Mouse (Mus musculus) neural tube, embryonic 11.5 days (tissue): ENCODE measurements around the gene Ip6k1. TPM values are rescaled to one million over a fixed set of nuclear protein-coding genes. Genes with fewer than 3 reads are reported as not detected.

Source experiments
- ATAC-seq: fragments of 200-750 bp; cut with Nextera tagmentation; 2 replicates; pipeline ENCODE4 v1.8.0; 2017; ENCODE audit warnings: moderate number of reproducible peaks, mild to moderate bottlenecking, moderate TSS enrichment, moderate library complexity; ENCODE audit not compliant: insufficient read depth, low FRiP score, low TSS enrichment
- DNase-seq: peaks from one replicate; pipeline ENCODE4 v3.0.0-alpha.2; 2015; ENCODE audit warnings: low spot score
- H3K27ac ChIP-seq: fragments of 300-500 bp; sonication (generic); 2 replicates; pipeline ENCODE4 v1.5.1; 2014; ENCODE audit warnings: low read depth, mild to moderate bottlenecking, low read length
- H3K27me3 ChIP-seq: fragments of 300-500 bp; sonication (generic); 2 replicates; pipeline ENCODE4 v1.6.1; 2014; ENCODE audit warnings: mild to moderate bottlenecking, low read length, mixed read lengths; ENCODE audit not compliant: control insufficient read depth, insufficient read depth
- H3K36me3 ChIP-seq: fragments of 300-500 bp; sonication (generic); 2 replicates; pipeline ENCODE4 v1.6.1; 2014; ENCODE audit warnings: mild to moderate bottlenecking, low read length, moderate library complexity, mixed read lengths; ENCODE audit not compliant: control insufficient read depth, insufficient read depth
- H3K4me1 ChIP-seq: fragments of 300-500 bp; sonication (generic); 2 replicates; pipeline ENCODE4 v1.6.1; 2014; ENCODE audit warnings: low read length, mixed read lengths; ENCODE audit not compliant: control insufficient read depth, insufficient read depth
- H3K4me2 ChIP-seq: fragments of 300-500 bp; sonication (generic); 2 replicates; pipeline ENCODE4 v1.6.1; 2014; ENCODE audit warnings: low read depth, mild to moderate bottlenecking, moderate library complexity
- H3K4me3 ChIP-seq: fragments of 300-500 bp; sonication (generic); 2 replicates; pipeline ENCODE4 v1.5.1; 2014; ENCODE audit warnings: low read depth, low read length
- H3K9ac ChIP-seq: fragments of 300-500 bp; sonication (generic); 2 replicates; pipeline ENCODE4 v1.6.1; 2014; ENCODE audit warnings: mild to moderate bottlenecking, low read length
- H3K9me3 ChIP-seq: fragments of 300-500 bp; sonication (generic); 2 replicates; pipeline ENCODE4 v1.6.1; 2016; ENCODE audit warnings: low read length; ENCODE audit not compliant: control insufficient read depth
- WGBS: fragments of 180-500 bp; shearing (Covaris S2); extraction: QIAGEN DNeasy Blood & Tissue Kit; methylation state at CpG from one replicate; pipeline ENCODE4 v1.1.7; 2014; 5-methylcytosine and 5-hydroxymethylcytosine counted together
- polyA plus RNA-seq: library from polyadenylated mRNA; unstranded; fragments of >200 nt; fragmentation: Nextera tagmentation; extraction: Ambion mirVana; gene quantifications from 2 replicates; pipeline ENCODE4 v1.2.1, GENCODE M21; 2014

The Ip6k1 gene
- polyA plus RNA-seq, 1 experiment from 2014 or later = 45.7 TPM

DNA sequence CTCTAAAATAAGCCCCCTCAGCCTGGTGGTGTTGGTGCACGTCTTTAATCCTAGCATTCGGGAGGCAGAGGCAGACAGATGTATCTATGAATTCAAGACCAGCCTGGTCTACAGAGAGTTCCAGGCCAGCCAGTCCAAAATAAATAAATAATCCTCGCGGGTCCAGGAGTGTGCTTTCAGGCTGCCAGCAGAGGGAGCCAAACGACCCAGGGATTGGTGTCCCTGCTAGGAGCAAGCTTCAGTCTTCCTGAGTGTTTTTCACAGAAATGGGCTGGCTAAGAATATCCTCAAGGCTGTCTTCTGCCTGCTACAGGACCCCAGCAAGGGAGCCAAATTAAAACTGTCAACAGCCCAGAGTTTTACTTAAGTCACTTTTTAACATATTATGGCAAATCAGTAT lies 38.6 kb upstream of the Ip6k1 start:
- H3K9me3 ChIP-seq = no peaks in the 10 kb centered on the region
- H3K4me2 ChIP-seq = no peak overlapping the region
- no peak overlapping the region for H3K9ac ChIP-seq
- peak; percentile 83 for DNase-seq
- peaks cover 4% of the 10 kb centered on the region for H3K36me3 ChIP-seq
- H3K4me3 ChIP-seq = no peak overlapping the region
- no peaks in the 10 kb centered on the region for H3K27me3 ChIP-seq
- H3K4me1 ChIP-seq = no peaks in the 10 kb centered on the region
- no peak overlapping the region for H3K27ac ChIP-seq
- WGBS = 27% methylated on average over 5 of the region's 5 CpGs
- no peak for ATAC-seq

DNA sequence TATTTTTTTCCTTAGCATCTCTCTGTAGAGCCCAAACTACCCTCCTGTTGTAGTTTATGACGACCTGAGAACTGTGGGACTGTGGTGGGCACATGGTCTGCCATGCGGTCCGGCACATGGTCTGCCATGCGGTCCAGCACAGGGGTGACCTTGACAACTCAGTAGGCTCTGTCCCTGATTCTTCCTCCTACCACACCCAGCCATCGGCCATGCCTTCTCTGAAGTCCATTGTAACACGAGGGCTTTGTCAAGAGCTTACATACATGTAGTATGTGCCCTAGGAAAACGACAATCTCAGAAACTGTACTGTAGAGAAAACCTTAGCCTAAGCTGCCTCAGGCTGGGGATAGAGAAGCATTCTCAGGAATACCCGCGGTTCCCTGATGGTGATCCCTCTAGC lies 37.6 kb upstream of the Ip6k1 start:
- Histone ChIP-seq H3K4me1 (no peaks in the 10 kb centered on the region), H3K27ac (no peak overlapping the region), H3K4me2 (no peak overlapping the region), H3K4me3 (no peak overlapping the region), H3K27me3 (no peaks in the 10 kb centered on the region), H3K9me3 (no peaks in the 10 kb centered on the region), H3K9ac (no peak overlapping the region), H3K36me3 (no peaks in the 10 kb centered on the region; the same call in none of the 2 replicates)
- DNase-seq (no peak), ATAC-seq (no peak)
- 96% methylated on average over 9 of the region's 9 CpGs for WGBS

DNA sequence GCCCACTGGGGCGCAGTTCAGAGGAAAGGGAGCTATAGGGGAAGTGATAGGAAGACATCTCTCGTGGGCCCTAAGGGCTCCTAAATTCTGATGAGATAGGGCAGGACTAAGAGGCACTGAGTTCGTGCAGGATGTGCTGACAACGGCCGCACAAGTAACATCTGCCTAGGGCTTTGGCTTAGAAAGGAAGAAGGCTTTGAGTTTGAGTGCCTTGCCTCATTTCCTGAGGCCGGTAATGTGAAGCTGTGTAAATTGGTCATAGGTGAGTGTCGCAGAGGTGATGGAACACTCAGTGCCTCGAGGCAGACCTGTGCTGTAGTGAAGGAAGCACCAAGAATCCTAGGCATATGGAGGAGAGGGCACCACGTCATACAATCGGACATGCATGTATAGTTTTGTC lies 35.6 kb upstream of the Ip6k1 start:
- H3K9ac ChIP-seq = no peak overlapping the region
- no peak overlapping the region for H3K27ac ChIP-seq
- H3K4me2 ChIP-seq = no peak overlapping the region
- no peaks in the 10 kb centered on the region for H3K9me3 ChIP-seq
- no peak for DNase-seq
- no peaks in the 10 kb centered on the region; the same call in none of the 2 replicates for H3K36me3 ChIP-seq
- no peak for ATAC-seq
- no peaks in the 10 kb centered on the region for H3K27me3 ChIP-seq
- WGBS = 89% methylated on average over 10 of the region's 10 CpGs
- H3K4me1 ChIP-seq = no peaks in the 10 kb centered on the region
- H3K4me3 ChIP-seq = no peak overlapping the region

DNA sequence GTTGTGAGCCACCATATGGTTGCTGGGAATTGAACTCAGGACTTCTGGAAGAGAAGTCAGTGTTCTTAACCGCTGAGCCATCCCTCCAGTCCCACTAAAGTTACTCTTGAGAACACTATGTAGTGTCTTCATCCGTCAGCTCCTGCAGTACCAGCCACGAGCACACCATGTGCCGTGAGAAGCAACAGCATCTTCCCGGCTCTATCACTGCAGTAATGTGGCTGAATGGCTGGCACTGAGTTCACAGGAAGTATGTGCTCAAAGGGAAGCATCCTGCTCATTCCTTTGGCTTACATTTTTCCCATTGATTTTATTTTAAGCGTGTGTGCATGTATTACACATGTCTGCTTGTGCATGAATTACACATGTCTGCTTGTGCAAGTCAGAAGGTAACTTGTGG lies 34.9 kb upstream of the Ip6k1 start:
- DNase-seq (no peak), ATAC-seq (no peak)
- Histone ChIP-seq H3K9me3 (no peaks in the 10 kb centered on the region), H3K36me3 (no peaks in the 10 kb centered on the region; the same call in none of the 2 replicates), H3K4me2 (no peak overlapping the region), H3K27me3 (no peaks in the 10 kb centered on the region), H3K4me3 (no peak overlapping the region), H3K4me1 (no peaks in the 10 kb centered on the region), H3K9ac (no peak overlapping the region), H3K27ac (no peak overlapping the region)
- WGBS = 91% methylated on average over 6 of the region's 6 CpGs

DNA sequence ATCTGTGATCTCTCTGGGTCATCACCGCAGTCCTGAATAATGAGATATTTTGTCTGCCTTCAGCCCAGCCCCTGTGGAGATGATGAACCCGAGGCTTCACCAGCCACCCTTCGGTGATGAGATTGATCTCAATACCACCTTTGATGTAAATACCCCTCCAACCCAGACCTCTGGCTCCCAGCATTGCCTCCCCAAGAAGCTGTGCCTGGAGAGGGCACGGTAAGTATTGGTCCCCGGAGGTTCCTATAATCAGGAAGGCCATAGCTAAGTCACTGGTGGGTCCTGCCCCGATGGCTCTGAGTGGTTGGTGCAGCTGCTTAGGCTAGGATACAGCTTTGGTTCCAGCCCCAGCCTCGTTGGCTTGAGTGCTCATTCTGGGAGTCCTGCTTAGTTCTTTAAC lies 33.8 kb upstream of the Ip6k1 start:
- ATAC-seq (no peak), DNase-seq (no peak)
- Histone ChIP-seq H3K27me3 (no peaks in the 10 kb centered on the region), H3K4me3 (no peak overlapping the region), H3K4me2 (no peak overlapping the region), H3K36me3 (no peaks in the 10 kb centered on the region; the same call in none of the 2 replicates), H3K9ac (no peak overlapping the region), H3K4me1 (no peaks in the 10 kb centered on the region), H3K9me3 (no peaks in the 10 kb centered on the region), H3K27ac (no peak overlapping the region)
- 92% methylated on average over 7 of the region's 7 CpGs for WGBS

DNA sequence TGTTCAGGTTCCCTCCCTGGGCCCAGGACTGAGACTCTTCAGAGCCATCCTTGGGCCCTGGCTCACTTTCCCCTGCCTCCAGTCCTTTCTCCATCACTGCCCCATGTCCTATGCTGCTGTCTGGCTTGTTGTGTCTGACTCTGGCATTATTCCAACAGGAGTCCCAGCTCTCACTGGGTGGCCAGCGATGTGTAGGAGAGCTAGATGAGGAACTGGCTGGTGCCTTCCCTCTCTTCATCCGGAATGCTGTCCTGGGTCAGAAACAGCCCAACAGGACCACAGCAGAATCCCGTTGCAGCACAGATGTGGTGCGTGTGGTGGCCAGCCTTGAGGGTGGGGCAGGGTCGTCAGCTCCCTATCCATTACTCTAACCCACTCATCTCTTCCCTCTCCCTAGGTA lies 32.0 kb upstream of the Ip6k1 start:
- WGBS = 85% methylated on average over 5 of the region's 5 CpGs
- ATAC-seq = no peak
- H3K4me3 ChIP-seq = no peak overlapping the region
- H3K4me1 ChIP-seq = no peaks in the 10 kb centered on the region
- no peaks in the 10 kb centered on the region for H3K9me3 ChIP-seq
- no peaks in the 10 kb centered on the region for H3K27me3 ChIP-seq
- H3K9ac ChIP-seq = no peak overlapping the region
- DNase-seq = no peak
- H3K36me3 ChIP-seq = no peaks in the 10 kb centered on the region; the same call in none of the 2 replicates
- H3K27ac ChIP-seq = no peak overlapping the region
- H3K4me2 ChIP-seq = no peak overlapping the region

DNA sequence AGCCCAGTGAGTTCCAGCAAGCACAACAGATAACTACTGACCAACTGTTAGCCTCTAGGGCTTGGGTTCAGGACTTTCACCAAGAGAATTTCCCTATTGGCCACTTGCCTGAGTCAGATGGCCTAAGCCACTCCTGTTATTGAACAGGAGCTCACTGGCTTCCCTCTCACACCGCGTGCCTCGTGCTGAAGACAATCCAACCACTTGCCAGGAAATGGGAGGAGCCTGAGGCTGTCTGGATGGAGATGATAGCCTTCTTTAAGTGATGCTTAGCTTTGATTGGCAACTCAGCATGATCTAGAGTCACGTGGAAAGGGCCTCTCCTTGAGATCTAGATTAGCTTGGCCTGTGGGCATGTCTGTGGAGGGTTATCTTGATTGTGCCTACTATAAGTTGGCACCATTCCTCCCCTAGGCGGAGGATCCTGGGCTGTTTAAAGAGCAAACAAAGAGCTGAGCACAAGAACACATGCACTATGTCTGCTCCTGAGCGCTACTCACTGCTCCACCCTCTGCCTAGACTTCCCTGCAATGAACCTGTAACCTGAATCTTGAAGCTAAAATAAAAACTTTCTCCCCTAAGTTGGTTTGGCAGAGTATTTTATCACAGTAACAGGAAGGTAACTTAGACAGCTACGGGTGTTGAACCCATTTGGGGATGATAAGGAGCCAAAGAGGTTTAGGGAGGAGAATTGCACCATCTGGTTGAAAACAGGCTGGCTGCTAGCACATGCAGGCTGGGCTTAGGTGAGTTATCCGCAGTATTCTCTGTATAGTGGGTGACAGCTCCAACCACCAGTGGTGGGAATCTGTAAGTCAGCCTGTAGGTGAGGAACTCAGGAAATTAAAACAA lies 30.4 kb upstream of the Ip6k1 start:
- ATAC-seq = no peak
- no peak for DNase-seq
- Histone ChIP-seq H3K4me3 (no peak overlapping the region), H3K36me3 (no peaks in the 10 kb centered on the region; the same call in 1 of the 2 replicates), H3K27ac (no peak overlapping the region), H3K4me1 (no peaks in the 10 kb centered on the region), H3K9ac (no peak overlapping the region), H3K9me3 (no peaks in the 10 kb centered on the region), H3K27me3 (no peaks in the 10 kb centered on the region), H3K4me2 (no peak overlapping the region)
- WGBS = 83% methylated on average over 8 of the region's 8 CpGs

DNA sequence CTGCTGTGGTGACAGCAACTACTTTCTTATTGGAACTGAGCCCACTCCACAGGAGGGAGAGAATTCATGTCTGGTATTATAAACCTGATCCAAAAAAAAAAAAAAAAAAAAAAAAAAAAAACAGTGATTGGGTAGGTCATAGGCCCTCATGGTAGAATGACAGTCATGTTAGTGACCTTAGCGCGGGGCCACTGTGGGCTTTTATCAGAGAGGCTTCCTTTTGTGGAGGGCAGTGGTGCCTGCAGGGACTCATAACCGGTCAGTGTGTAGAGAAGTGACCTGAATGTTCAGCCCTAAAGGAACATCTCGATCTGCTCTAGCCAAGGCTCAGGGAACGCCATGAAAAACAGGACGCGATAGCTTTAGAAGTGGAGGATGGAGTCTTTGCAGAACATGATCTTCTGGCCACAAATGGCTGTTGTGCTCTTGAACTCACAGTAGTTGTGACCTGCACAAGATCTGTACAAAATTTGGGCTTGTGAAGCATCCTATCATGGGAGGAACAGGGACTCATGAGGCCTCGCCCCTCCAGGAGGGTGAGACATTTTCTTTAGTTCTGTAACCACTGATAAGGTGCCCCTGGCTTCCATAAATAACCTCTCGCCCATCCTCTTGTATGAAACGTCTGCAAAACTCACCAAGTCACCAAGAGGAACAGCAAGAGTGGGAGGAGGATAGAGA lies 27.7 kb upstream of the Ip6k1 start:
- Histone ChIP-seq H3K4me2 (no peak overlapping the region), H3K9me3 (no peaks in the 10 kb centered on the region), H3K9ac (no peak overlapping the region), H3K4me1 (no peaks in the 10 kb centered on the region), H3K27me3 (no peaks in the 10 kb centered on the region), H3K36me3 (no peaks in the 10 kb centered on the region; the same call in 1 of the 2 replicates), H3K27ac (no peak overlapping the region), H3K4me3 (no peak overlapping the region)
- WGBS = 84% methylated on average over 10 of the region's 10 CpGs
- DNase-seq = no peak
- ATAC-seq = no peak
